Mouse (Mus musculus): ENCODE results near the gene Lamb3. TPM values are rescaled to one million over a fixed set of nuclear protein-coding genes. Genes with fewer than 3 reads are reported as not detected.

The Lamb3 gene
- polyA plus RNA-seq, 1 experiment: 10.3 TPM

DNA sequence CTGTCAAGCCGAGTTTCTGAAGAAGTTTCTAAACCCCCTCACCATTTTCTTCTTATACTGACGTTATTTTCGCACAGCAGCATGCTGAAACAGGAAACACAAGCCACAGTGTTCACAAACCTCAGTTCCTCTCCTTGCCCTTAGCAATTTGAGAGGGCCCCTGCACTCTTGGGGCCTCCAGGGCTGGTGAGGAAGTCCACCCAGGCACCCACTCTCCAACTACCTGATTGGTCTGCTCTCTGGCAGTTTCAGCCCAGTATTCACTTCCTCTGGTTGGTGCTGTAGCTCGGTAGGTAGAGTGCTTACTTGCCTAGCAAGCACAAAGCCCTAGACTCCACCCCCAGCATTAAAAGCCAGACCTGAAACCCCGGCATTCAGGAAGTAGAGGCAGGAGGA is 6.1 kb upstream of the Lamb3 start, which contains the start of gene Traf3ip3:
TSS of gene Traf3ip3 (minus strand) at position 321 of the 396 bp plus-strand sequence.
- no peak for DNase-seq (ENCODE audit: low read depth)

DNA sequence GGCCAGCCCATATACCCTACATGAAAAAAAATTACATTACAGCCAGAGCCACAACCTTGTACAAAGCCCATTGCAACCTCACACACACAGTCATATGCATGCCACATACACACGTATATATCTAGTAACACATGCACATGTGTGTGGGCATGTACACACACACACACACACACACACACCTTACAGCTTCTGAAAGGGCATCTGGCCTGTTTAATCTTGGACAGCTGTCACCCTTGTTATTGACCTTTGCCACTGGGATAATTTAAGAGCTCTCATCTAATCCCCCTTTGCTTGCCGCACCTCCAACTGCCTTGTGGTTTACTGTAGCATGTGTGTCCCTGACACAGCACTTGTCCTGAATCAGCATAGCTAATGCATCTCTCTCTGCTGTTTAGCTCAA is 3.7 kb upstream of the Lamb3 start:
- DNase-seq (ENCODE audit: low read depth): no peak

DNA sequence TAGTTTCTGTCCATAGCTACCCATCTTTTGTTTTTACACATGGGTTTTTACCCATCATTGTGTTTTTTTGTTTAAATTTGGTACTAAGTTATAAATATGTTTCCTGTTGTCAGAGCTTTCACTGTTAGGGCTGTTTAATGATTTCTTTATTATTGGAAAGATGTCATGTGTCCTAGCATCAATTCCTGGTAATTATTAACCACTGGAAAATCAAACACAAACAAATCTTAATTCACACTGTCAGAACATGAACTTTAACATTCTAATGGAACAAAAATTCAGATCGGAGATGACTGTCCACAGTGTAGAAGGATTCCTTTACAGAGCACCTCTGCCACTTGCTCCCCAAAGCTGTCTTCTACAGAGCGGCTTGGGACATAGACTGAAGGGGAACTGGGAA is 2.1 kb upstream of the Lamb3 start:
- no peak for DNase-seq (ENCODE audit: low read depth)

DNA sequence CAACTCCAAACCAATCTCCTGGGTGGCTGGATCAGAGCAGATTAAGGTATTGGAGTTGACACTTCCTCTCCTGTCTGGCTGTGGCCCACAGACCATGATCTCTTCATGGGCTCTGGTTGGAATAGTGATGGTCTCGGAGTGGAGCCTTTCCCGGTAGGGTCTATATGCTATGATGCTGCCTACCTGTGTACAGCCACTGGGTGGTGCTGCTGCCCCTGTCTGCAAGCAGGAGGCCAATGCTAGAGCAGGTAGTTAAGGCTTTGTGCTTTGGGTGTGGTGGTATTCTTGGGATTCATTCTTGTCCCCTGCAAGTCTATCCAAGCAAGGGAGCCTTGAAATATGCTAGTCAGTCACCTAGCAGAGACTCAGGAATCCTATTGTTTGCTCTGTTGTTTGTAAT is 679 bp downstream of the Lamb3 start:
- DNase-seq (ENCODE audit: low read depth): no peak

DNA sequence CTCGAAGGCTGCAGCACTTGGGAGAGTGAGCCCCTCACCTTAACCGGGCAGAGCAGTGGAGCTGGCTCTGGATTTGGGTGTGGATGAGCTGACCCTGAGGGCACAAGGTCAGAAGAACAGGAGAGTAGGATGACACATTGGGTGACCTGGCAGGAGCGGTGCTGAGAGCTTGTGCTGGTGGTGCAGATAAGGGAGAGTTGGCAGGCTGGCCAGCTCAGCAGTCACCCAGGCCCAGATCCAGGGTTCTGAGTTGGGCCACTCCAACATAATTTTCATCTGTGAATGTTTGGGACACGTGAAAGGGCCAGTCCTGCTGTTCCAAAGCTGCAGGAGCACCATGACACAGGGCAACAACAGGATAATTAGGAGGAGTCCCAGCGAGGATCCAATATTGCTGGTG is 3.9 kb downstream of the Lamb3 start:
- no peak for DNase-seq (ENCODE audit: low read depth)

DNA sequence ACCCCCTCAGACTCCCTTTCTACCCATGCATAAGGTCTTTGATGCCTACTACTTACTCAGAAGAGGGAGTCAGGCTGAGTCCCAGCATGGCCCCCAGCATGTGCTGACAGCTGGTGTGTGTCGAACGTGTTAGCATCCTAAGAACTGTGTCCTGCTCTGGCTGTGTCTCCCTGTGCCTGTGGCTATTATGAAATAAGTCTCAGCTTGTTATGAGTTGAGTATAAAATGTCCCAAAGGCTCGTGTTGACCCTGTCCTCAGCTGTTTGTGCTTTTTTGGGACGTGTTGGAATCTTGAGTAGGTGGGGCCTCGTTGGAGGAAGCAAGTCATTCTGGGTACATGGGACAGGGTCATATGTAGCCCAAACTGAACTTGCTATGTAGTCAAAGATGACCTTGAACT is 6.6 kb downstream of the Lamb3 start:
- no peak for DNase-seq (ENCODE audit: low read depth)

DNA sequence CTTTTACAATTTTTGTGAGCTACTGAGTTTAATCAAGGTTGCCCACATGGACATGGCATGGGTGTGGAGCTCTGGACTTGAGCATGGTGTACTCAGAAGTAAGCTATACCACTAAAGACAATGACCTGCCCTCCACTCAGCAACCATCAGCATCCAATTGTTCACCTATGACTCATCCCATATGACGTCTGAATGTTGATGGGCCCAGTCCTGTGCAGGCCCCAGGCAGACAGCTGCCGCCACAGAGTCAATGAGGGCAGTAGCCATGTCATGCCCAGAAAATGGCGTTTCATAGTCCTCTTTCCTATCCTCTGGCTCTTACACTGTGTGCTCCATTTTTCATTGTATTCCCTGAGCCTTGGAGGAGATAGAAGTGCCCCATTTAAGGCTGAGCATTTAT is 8.5 kb downstream of the Lamb3 start:
- no peak for DNase-seq (ENCODE audit: low read depth)

DNA sequence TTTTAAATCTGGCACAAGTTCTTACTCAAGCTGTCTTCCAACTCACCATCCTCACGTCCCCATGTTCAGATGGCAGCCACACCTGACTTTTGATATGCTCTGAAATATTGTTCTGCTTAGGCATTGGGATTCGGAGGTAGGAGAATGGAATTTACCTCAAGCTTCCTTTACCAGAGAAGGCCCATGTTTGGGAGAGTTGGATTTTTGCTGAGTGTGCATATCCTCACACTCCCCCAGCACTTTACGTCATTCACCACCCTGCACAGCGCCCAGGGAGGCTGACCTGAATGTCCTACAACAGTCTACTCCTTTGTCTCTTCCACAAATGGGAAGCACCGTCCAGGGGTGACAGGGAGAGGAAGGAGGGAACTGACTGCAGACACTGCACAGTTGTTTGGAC is 12.9 kb downstream of the Lamb3 start:
- DNase-seq (ENCODE audit: low read depth): no peak

DNA sequence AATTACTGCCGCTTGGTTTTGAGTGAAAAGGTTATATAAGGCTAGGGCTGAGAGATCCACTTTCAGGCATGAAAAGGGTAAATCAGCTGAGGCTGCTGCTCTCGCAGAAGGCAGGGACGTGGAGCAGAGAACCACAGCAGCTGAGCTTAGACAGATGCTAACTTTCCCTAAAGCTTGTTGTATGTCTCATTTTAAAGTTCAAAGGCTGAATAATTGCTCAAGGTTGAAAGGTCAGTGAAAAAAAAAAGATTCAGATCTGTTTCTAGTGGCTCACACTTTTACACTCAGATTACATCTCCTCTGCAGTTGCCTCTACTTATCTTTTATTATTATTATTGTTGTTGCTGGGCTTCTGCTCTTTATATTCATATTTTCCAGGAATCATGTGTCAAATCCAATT is 18.0 kb downstream of the Lamb3 start:
- DNase-seq (ENCODE audit: low read depth): no peak

DNA sequence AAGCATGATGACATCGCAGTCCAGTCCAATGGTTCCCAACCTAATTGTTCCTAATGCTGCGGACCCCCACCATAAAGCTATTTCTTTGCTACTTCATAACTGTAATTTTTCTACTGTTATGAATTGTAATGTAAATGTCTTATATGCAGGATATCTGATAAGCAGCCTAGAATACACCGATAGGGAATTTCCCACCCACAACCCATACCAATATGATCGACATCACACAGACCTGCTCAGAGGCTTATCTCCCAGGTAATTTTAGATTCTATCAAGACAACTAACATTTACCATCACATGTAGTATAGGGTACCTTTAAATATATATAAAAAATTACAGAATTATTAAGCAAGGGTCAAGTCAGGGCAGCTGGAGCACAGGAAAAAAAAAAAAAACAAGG is 18.6 kb downstream of the Lamb3 start:
- no peak for DNase-seq (ENCODE audit: low read depth)

DNA sequence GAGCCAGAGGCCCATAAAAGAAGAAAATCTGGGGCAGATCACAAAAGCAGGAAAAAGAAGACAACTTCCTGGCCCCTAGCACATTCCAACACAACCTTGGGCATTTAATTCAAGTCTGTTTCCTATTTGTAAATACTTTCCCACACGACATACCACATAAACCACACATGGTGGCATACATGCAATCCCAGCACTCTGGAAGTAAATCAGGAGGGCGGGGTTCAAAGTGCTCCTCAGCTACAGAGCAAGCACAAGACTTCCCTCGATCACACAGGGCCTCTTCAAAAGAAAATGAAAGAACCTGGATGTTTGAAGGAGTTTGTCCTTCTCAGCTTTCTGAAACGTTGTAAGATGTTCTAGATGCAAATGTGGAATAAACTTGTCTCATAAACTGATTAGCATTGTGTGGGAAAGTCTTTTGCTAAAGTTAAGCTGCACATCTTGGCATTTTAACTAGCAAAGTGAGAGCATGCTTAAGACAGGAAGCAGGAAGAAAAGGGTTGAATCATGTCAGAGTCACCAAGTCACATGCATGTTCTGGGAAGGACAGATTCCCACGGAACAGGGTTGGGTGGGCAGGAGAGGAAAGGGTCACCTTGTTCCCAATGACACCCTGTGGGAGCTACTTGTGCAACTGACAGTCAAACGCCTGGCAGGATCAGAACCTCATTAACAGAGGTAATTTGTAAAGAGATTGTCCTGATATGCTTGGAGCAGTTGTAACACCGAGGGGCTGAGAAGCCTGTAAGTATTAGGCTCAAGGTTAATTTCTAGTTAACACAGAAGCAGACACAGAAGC is 19.4 kb downstream of the Lamb3 start:
- DNase-seq (ENCODE audit: low read depth): peak; percentile 79

DNA sequence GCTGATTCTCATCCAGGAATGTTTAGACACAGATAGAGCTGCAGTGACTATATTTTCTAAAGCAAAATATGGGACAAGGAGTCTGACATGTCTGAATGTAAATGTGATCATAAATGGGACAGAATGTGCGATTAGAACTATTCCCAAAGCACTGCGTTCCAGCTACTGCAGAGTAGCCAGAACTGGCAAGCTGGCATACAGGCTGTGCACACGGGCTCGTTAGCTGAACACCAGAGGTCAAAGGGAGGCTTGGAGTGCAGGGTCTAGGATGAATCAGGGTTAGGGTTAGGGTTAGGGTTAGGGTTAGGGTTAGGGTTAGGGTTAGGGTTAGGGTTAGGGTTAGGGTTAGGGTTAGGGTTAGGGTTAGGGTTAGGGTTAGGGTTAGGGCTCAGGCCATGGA is 20.0 kb downstream of the Lamb3 start:
- no peak for DNase-seq (ENCODE audit: low read depth)

DNA sequence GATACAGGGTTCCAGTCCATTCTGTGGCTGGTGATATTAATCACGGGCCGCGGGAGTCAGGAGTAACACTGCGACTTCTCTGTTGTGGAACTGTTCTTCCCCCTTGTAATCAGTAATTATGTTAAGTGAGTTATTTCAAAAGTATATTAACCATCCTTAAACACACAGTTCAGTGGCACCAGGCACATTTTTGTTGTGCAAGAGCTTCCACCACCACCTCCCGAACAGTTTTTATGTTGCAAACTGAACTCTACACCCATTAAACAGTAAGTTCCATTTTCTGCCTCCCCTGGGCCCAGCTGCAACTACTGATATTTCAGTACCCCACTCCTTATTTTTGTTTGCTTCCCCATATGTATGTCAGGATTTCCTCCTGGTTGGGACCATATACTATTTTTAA is 22.1 kb downstream of the Lamb3 start:
- no peak for DNase-seq (ENCODE audit: low read depth)

DNA sequence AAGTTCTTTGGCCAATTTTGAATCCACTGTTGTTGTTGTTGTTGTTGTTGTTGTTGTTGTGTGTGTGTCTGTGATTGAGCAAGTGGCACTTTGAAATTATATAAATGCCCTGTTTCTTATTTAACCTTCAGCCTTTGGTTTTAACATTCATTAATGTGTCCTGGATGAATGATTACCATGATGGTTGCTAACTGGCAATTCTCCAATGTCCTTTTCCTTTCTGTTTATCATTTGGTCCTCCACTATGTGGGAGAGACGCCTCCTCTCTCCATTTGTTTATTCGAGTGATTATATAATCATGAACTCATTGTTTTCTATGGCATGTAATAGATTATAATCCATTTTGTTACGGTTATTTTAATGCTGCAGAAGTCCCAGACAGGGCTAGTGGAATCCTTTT is 23.0 kb downstream of the Lamb3 start:
- DNase-seq (ENCODE audit: low read depth): no peak

DNA sequence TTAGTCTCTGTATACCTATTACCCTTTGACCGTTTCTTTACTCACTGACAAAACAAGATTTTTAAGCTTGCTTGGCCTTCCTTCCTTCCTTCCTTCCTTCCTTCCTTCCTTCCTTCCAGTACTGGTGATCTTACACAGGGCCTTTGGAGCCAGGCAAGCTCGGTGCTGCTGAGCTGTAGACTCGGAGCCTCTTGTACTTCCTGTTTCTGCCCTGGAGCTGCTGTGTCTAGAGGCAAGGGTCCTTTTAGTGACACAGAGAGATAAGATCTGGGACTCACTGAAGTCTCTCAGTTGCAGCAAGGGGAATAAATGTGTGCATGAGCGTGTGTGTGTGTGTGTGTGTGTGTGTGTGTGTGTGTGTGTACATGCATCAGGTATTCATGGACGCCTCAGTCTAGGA is 23.4 kb downstream of the Lamb3 start:
- DNase-seq (ENCODE audit: low read depth): no peak

DNA sequence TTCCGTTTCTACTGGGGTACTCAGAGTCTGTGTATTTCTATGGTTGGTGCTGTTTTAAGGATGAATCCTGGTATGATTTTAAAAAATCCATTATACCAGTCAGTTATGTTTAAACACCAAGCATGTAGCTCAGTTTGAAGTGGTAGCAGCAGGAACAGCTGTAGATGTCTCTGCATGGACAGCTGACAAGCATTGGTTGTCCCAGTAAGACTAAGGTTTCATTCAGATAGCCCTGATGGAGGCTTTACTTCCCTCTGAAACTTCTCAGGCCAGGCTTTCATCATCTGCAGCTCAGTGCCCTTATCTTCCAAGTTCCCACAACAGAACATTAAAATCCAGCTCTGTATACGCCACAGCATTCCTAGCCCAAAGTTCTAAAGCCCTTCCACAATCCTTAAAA is 25.2 kb downstream of the Lamb3 start:
- no peak for DNase-seq (ENCODE audit: low read depth)

DNA sequence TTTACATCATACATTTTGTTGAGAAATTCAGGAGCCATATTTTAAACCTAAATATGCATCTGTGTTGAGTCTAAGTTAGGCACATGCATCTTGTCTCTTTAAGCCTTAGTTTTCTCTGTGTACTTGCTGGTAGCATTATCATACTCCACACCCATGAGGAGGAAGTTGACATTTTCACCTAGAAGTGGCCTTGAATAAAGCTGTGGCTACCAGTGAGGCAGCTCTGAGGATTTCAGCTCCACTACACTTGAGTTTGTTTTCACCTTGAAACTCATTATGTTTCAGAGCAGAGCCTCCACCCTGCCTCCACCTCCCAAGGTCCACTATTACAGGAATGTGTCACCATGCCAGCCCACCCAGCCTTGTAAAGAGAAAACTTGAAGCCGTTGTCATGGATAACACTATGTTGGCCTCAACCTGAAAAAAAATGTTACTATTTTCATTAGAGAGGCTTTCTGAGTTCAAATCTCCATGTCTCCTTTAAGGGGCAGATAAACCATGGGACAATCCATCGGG is 26.7 kb downstream of the Lamb3 start:
- no peak for DNase-seq (ENCODE audit: low read depth)

DNA sequence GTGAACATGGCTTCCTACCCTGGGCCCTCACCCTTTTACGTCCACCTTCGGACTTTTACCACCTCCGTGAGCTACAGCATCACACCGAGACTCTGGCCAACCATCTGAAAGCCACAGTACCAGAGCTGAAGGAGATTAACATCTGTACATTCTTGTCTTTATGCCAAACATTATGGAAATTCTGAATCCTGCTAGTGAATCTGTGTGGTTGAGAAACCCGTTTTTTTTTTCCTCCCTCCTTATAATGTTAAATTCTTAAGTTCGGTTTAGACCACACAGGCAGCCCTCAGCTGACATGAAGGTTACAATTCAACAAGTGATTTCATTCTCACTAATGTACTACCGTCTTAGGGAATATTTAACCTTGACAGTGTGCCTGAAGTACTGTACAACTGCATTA is 27.4 kb downstream of the Lamb3 start:
- no peak for DNase-seq (ENCODE audit: low read depth)

DNA sequence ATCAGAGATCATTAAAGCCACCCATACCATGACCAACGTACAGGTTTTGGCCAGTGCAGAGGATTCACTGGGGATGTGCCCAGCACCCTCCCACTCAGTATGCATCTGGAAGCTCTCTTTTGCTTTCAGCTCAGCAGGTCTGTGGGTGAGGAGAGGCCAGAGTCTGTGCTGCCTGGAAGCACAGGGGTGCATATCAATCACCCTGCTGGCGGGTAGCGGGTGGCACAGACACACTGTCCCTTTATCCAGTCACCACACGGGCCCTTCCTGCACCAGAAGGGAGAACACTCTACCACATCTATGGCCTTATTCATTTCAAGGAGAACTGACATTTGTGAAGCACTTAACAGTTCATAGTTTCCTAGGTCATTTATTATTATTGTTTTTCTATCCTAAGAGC is 30.9 kb downstream of the Lamb3 start:
- DNase-seq (ENCODE audit: low read depth): no peak

DNA sequence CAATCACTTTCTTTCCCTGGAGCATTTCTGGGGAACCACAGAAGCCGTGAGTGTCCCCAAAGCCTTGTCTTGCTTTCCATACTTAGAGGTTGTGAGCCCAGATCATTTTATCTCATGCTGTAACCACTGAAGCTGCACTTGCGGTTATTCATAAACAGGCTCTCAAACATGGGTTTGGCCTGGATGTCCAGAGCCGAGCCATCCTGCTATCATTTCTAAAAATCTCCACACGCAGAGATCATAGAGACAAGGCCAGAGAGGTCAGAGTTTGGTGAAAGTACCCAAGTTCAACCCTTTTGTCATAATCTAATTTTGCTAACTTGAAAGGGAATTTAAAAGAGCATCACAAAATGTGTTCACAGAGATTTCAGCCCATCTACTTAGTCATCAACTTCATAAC is 33.9 kb downstream of the Lamb3 start:
- no peak for DNase-seq (ENCODE audit: low read depth)

DNA sequence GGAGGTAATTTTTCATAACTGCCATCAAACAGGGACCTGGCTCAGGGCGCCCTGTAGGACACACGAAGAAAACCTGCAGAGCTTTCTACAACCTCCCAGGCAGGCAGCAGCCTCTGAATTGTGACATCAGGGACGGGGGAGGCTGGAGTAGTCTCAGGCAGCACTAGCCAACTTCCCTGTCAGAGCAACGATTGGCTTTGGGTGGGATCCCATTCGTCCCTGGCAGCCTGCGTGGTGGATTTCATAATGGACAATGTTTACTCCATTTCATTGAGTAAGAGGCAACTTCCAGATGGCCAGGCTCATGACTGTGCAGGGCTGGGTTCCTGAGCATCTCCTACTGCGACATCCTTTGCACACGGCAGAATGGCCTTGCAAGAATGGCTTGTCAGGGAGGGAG is 34.7 kb downstream of the Lamb3 start:
- DNase-seq (ENCODE audit: low read depth): peak; percentile 94

DNA sequence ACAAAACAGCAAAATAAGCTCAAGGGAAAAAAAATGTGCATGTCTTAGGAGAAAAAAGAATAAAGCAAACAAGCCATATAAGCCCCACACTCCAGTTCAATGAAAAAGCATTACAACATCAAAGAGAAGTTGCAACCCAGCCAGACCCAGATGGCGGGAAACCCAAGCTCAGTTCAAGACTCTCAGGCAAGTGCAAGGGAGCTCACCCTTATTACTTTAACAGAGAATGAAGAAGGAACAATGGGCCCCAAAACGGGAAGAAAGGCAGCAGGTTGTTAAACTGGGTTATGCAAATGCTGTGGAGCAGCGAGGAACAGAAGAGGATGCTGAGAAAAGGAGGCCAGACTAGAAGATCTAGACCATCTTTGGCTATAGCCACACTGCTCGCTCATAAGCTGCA is 35.4 kb downstream of the Lamb3 start:
- no peak for DNase-seq (ENCODE audit: low read depth)

DNA sequence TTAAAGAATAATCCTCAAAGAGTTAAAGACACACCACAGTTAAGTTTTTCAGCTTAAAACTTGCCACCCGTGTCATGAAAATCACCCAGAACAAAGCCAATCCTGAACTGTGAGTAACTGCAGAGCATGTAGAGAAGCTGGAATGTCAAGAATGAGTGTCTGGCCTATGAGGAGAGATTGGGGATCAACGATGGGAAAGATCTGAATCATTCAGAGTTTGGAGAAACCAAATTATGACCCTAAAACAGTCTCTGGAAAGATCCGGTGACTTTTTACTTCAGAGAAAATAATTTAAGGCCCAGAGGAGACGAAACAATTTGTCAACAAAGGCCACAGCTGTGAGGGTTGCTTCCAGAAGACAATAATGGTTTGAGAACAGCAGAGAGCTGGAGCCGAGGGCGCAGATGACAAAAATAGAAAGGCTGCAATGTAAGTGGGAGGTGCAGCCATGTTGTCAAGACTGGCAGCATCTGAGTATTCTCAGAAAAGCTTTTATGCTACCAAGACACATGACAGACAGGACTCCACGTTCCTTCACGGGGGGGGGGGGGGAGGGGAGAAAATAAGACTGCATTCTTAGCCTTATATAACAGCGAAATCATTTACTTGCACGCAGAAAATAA is 36.2 kb downstream of the Lamb3 start:
- no peak for DNase-seq (ENCODE audit: low read depth)

DNA sequence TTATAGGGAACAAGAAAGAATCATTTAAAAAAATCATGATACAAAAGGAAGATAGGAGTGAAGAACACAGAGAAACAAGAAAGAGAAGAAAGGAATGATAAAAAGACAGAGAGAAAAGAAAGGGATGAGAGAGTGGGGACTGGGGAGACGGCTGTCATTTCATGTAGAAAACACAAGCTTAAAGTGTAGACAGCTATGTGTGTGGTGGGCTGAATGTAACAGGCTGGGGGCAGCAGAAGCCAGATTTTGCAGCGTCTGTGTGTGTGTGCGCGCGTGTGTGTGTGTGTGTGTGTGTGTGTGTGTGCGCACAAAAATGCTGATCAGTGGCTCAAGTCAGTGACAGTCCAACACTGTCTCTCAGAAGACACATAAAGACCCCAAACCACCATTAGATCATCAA is 36.7 kb downstream of the Lamb3 start:
- DNase-seq (ENCODE audit: low read depth): no peak
